Mouse (Mus musculus): Measurements from ENCODE around the gene Abce1.

Abce1 gene

DNA sequence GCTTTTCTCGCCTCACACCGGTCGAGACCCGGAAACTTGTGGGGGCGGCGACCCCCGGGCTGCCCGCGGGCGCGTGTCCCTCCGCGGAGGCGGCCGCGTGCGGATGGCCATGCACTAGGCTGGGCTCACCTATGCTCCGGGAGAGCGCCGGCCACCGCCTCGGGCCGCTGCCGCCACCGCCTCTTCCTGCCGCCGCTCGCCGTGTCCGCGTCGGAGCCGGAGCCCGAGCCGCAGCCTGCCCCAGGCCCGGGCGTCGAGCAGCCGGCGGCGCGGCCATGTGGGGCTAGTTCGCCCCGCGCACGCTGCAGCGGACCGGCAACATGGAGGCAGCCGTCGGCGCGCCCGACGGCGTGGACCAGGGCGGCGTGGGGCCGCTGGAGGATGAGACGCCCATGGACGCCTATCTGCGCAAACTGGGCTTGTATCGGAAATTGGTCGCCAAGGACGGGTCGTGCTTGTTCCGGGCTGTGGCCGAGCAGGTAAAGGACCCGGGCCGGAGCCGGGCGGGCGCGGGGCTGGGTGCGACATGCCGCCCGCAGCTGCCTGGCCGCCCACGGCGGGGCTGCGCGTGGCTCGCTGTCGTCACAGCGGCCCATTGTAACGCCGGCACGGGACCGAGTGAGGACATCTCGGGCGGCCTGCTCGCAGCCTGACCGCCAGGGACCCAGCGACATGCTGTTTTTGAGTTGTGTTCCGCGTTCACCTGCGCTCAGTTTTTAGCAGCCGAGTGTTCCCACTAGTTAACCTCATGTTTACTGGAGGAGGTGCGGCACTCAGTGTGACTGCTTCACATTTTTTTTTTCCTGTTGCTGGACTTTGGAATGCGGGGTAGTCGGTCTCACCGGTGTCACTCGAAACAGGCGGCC is 71.7 kb downstream of the Abce1 start, which contains the start of gene Otud4:
TSS of gene Otud4 (plus strand) at position 33 of the 866 bp plus-strand sequence.
- peak; percentile 66 to 73 for DNase-seq

DNA sequence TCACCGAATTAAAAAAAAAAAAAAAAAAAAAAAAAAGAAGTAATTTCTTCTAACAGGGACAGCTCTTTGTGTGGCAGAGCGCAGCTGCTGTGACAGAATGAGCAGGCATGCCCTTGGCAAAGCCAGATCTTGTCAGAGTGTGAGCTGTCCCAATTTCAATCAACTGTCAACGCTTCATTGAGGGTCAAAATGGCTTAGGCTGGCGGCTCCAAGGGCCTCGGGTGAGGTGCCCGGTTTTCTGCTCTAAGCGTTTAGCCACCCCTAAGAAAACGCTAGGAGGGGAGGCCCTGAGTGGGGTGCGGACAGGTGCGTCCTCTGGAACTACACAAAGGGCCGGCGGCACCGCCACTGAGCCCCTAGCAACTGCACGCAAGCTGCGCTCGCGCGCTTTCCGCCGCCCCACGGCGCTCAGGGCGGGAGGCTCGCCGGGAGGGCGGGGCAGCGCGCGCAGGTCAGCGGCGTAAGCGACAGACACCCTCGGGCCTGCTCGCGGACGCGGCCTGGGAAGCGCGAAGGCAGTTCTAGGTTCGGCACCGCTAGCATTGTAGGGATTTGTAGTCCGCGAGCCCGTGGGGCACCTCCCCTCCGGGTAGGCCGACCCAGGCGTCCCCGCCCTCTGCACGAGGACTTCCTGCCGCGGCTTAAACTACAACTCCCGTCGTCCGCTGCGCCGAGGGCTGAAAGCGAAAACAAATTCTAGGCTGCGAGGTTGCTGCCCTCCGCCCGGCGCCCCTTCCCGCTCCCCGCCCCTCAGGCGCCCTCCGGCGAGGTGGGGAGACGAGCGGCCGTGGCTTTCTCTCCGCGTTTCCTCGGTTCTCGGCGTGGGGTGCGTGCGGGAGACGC is 72.6 kb downstream of the Abce1 start:
- peak; percentile 97 for DNase-seq

- DNase-seq, result peak; percentile 25 to 65
Measured at GRCm38 (mm10) chr8:79638001-79638706, 73.4 kb downstream of the Abce1 start.

DNA sequence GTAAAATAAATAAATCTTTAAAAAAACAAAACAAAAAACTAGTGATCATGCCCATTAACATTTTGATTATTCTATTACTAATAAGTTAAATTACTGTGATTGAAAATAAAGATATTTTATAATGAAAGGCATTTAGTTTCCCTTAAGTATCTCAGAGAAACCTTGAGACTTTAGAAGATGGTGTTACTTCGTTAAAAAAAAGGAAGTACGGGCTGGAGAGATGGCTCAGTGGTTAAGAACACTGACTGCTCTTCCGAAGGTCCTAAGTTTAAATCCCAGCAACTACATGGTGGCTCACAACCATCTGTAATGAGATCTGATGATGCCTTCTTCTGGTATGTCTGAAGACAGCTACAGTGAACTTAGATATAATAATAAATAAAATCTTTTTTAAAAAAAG is 74.3 kb downstream of the Abce1 start:
- DNase-seq, result no peak

DNA sequence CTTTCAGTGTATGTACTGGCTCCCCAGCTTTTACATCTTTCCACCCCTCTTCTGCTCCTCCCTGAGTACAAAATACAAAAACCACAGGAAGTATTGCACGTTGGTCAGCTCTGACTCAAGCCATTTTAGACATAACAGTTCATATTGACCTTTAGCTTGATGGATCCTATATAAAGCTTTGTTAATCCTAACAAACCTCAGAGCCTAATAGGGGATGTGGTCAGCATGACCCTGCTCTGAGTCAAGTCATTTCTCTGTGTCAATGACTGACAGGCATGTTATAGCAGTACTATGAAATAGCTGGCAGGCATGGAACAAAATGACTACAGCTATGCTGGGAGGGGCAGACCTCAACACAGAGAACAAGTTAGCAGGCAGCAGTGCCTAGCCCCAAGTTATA is 75.4 kb downstream of the Abce1 start:
- DNase-seq, result no peak

DNA sequence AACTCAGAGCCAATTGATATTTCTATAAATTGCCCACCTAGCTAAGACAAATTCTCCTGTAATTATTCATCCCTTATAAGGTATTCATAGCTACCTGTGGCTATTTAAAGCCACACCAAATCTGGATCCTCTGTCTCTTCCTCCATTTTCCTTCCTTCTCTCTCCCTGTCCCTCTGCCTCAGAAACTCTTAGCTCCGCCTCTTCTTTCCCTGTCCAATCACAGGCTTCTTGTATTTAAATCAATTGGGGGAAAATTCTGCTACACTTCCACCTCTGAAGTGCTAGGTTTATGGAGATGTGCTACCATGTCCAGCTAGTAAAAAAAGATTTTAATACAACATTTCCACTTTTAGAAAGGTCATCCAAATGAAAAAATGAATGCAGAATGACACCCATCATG is 76.0 kb downstream of the Abce1 start:
- no peak for DNase-seq

All from cerebellum, postnatal 25 days (tissue).